Comparison of ENCODE assay signal across 12 mouse cellular contexts in genomic region chr7:139528309-139529076, GRCm38 (mm10). TPM values are rescaled to one million over a fixed set of nuclear protein-coding genes. Genes with fewer than 3 reads are reported as not detected.
DNase-seq lines count a peak whose midpoint lies in the region; ATAC-seq and TF ChIP-seq lines count a peak whose summit lies in the region.
"Had no signal": no experiment of that assay in that cellular context is flagged by ENCODE, and none has a peak within 500 bp of the region (broad histone marks: within the 10 kb centered on the region; RNA-seq: fewer than 3 reads in every experiment).

No protein-coding gene starts in this region.

- 0 out of 2 replicates have a peak, but pooled peaks cover 3% of the 10 kb centered on the region for H3K4me1 ChIP-seq in kidney, postnatal 0 days (replicated peaks; ENCODE audit: insufficient read depth, low read length)
- H3K4me1 ChIP-seq in embryonic facial prominence, embryonic 12.5 days = no peaks in the 10 kb centered on the region
- no peaks in the 10 kb centered on the region for H3K4me1 ChIP-seq in hindbrain, postnatal 0 days (ENCODE audit: insufficient read depth, low read length)

- no peak overlapping the region for H3K27ac ChIP-seq in kidney, postnatal 0 days
- no peak overlapping the region for H3K27ac ChIP-seq in embryonic facial prominence, embryonic 12.5 days
- no peak overlapping the region for H3K27ac ChIP-seq in hindbrain, postnatal 0 days
- H3K27ac ChIP-seq: heart, adult 2 months had no signal

- peak; percentile 14; the same call in 1 of the 2 replicates for ATAC-seq in kidney, postnatal 0 days (replicated peaks; ENCODE audit: low FRiP score, low read depth)
- ATAC-seq in embryonic facial prominence, embryonic 12.5 days (ENCODE audit: insufficient number of reproducible peaks, insufficient read depth, low FRiP score, low TSS enrichment) = peak; percentile 19; the same call in 1 of the 2 replicates
- peak; percentile 74 for ATAC-seq in hindbrain, postnatal 0 days
- no peak for ATAC-seq in granulocyte monocyte progenitor cell, adult 5-6 weeks (replicated peaks; ENCODE audit: poor library complexity, severe bottlenecking)

- H3K4me3 ChIP-seq in kidney, postnatal 0 days (replicated peaks; ENCODE audit: low read depth, low read length) = no peak overlapping the region
- H3K4me3 ChIP-seq in embryonic facial prominence, embryonic 12.5 days = no peak overlapping the region
- H3K4me3 ChIP-seq in hindbrain, postnatal 0 days (ENCODE audit: low read length) = no peak overlapping the region
- H3K4me3 ChIP-seq: heart, adult 2 months; megakaryocyte, embryonic 14.5 days had no signal

- H3K9me3 ChIP-seq in kidney, postnatal 0 days (replicated peaks; ENCODE audit: low read length) = no peaks in the 10 kb centered on the region
- no peaks in the 10 kb centered on the region for H3K9me3 ChIP-seq in embryonic facial prominence, embryonic 12.5 days
- no peaks in the 10 kb centered on the region for H3K9me3 ChIP-seq in hindbrain, postnatal 0 days (ENCODE audit: low read length)
- H3K9me3 ChIP-seq: megakaryocyte, embryonic 14.5 days had no signal

- WGBS in kidney, postnatal 0 days = 38% methylated on average over 15 of the region's 15 CpGs
- WGBS in embryonic facial prominence, embryonic 12.5 days = 28% methylated on average over 15 of the region's 15 CpGs
- 26% methylated on average over 15 of the region's 15 CpGs for WGBS in hindbrain, postnatal 0 days

- no peaks in the 10 kb centered on the region for H3K27me3 ChIP-seq in kidney, postnatal 0 days (ENCODE audit: insufficient read depth, low read length)
- H3K27me3 ChIP-seq in embryonic facial prominence, embryonic 12.5 days = no peaks in the 10 kb centered on the region
- peaks cover 33% of the 10 kb centered on the region for H3K27me3 ChIP-seq in hindbrain, postnatal 0 days (ENCODE audit: insufficient read depth, low read length)
- H3K27me3 ChIP-seq: CH12.LX; megakaryocyte, embryonic 14.5 days had no signal

- H3K36me3 ChIP-seq in kidney, postnatal 0 days (ENCODE audit: insufficient read depth, low read length) = peaks cover 34% of the 10 kb centered on the region; the same call in 1 of the 2 replicates
- H3K36me3 ChIP-seq in embryonic facial prominence, embryonic 12.5 days = peaks cover 23% of the 10 kb centered on the region; the same call in 1 of the 2 replicates
- H3K36me3 ChIP-seq in hindbrain, postnatal 0 days (ENCODE audit: insufficient read depth, low read length) = peaks cover 4% of the 10 kb centered on the region; the same call in 1 of the 2 replicates

- DNase-seq in kidney, postnatal 0 days (ENCODE audit: low spot score) = no peak
- DNase-seq in kidney, postnatal 14 days = no peak
- peak; percentile 51 for DNase-seq in hindbrain, postnatal 0 days (ENCODE audit: low spot score)
- DNase-seq in ovary, postnatal 36 days (ENCODE audit: low spot score) = peak; percentile 16
- no peak for DNase-seq in lung, postnatal 4 days
- DNase-seq in right cerebral cortex, adult 2 months (ENCODE audit: low spot score in 2 of 2) = no peak
- DNase-seq: heart, adult 2 months; kidney, postnatal 36 days had no signal

- H3K9ac ChIP-seq in kidney, postnatal 0 days (ENCODE audit: low read depth, low read length) = no peak overlapping the region
- H3K9ac ChIP-seq in embryonic facial prominence, embryonic 12.5 days = no peak overlapping the region
- H3K9ac ChIP-seq in hindbrain, postnatal 0 days (replicated peaks; ENCODE audit: low read length) = no peak overlapping the region

- H3K4me2 ChIP-seq in kidney, postnatal 0 days (ENCODE audit: low read length) = no peak overlapping the region
- no peak overlapping the region for H3K4me2 ChIP-seq in embryonic facial prominence, embryonic 12.5 days (replicated peaks)
- H3K4me2 ChIP-seq in hindbrain, postnatal 0 days (ENCODE audit: low read depth, low read length) = no peak overlapping the region

- TF ChIP-seq CTCF in kidney, postnatal 0 days (IDR thresholded peaks at IDR 0.05; ENCODE audit: low read depth) = no peak
- no peak for TF ChIP-seq CTCF in hindbrain, postnatal 0 days (IDR thresholded peaks at IDR 0.05; ENCODE audit: low read depth)

RNA-seq across cellular contexts. Expression of gene Nkx6-2, which starts 54.1 kb away (rescaled TPM):
- polyA plus RNA-seq in kidney, postnatal 0 days (2015; fragmentation: Nextera tagmentation; extraction: Ambion mirVana) = 0.11 and 0.20 TPM in 2 replicates
- polyA plus RNA-seq in embryonic facial prominence, embryonic 12.5 days (2016; fragmentation: Nextera tagmentation; extraction: Ambion mirVana) = 0.77 and 1.5 TPM in 2 replicates
- total RNA-seq in hindbrain, postnatal 0 days (2014; rRNA removed) = 18.8 and 23.2 TPM in 2 replicates
- 17.4 and 20.0 TPM in 2 replicates for polyA plus RNA-seq in hindbrain, postnatal 0 days (2015; fragmentation: Nextera tagmentation; extraction: Ambion mirVana)
- total RNA-seq in granulocyte monocyte progenitor cell, adult 5-6 weeks (2014; fragmentation: Nextera tagmentation) = not detected in 2 replicates
- total RNA-seq in granulocyte monocyte progenitor cell, adult 5-6 weeks (2017) = not detected in 2 replicates
- total RNA-seq: CH12.LX had no signal

Comparison
In these comparisons a context has a peak if more than half of its experiments do, and no peak if none do; other contexts are left out.
1. DNase-seq: peak in hindbrain, postnatal 0 days (single experiment) and ovary, postnatal 36 days (single experiment); none in kidney, postnatal 0 days (single experiment), kidney, postnatal 14 days (single experiment), lung, postnatal 4 days (0 of 2) and right cerebral cortex, adult 2 months (0 of 2).